Mouse (Mus musculus) layer of hippocampus, postnatal 14 days (tissue): ENCODE measurements at regions not wholly inside any gene's neighbourhood (a gene's known extent, or its start where the extent isn't known, plus 50 kb on each side); places are given as distances from the start of the nearest gene placed in this dataset.

Source experiments
- DNase-seq, 2 experiments: peaks; one replicate each; pipeline ENCODE4 v3.0.0; 2021 to 2022; ENCODE audit warnings: low spot score in 2 of 2, mixed read lengths in 1 of 2

DNA sequence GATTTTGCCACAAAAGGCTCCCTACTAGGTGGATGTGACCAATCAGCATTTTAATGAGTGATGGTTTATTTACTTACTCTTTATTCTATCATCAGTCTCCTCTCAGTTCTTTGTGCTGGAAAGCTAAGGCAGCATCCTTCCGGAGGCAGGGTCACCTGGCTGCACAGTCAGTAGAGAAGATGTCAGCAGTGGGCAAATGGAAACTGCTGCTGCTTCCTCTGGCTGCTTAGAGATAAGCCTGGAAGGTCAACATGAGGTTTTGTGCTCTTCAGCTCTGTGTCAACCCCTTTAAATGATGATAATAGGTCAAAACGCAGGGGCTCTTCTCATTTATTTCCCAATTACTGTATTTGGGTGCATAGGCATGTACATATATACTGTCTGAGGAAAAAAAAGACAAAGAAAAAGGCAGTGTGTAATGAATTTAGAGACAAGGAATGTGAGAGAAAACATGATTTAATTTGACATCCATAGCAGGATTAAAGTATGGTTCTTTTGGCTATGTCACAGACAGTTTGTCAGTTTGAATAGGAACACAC, 1106.1 kb downstream of the Adgrl3 start:
- DNase-seq: no peak

DNA sequence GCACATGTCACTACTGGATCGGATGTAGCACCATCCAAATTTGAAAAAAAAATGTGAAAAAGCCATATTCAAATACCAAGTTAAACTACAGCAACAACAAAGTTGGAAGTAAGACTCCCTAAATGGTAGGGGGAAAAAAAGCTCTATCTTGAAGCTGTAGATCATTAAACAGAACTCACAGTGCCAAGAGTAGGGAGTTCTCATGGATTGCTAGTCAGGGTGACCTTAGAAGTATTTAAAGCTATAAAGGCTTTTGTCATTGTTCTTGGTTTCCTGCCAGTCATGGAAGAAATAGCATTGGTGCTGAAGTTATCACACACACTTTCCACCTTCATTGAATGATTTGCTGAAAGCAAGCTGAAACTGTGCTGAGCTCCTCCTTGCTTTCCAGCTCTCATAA, 1122.1 kb downstream of the Adgrl3 start:
- DNase-seq: no peak
